Mouse (Mus musculus) kidney, embryonic 14.5 days (tissue): ENCODE results near the gene Uts2b. TPM values are rescaled to one million over a fixed set of nuclear protein-coding genes. Genes with fewer than 3 reads are reported as not detected.

Experiments
- polyA plus RNA-seq: library from polyadenylated mRNA; unstranded; fragments of >200 nt; fragmentation: Nextera tagmentation; extraction: Ambion mirVana; gene quantifications from 2 replicates; pipeline ENCODE4 v1.2.1, GENCODE M21; 2014

Uts2b gene
- polyA plus RNA-seq, 1 experiment from 2014 or later = not detected

Other genes with a start within 250 kb of the Uts2b start
- gene Ostn, start 62.8 kb downstream of the Uts2b start, polyA plus RNA-seq = not detected in 2 replicates
- gene Ccdc50, start 18.6 kb upstream of the Uts2b start, polyA plus RNA-seq = 57.3 and 86.1 TPM in 2 replicates